Mouse (Mus musculus): Measurements from ENCODE around the gene Flot1.

Flot1 gene

GRCm38 (mm10) chr17:35822964-35823937 is at the start of gene Flot1:
Gene Flot1, plus strand, starts transcription at chr17:35823230.
- in situ Hi-C loops (cut with MboI) = no loop called here

GRCm38 (mm10) chr17:35776811-35777609 is 46.0 kb upstream of the Flot1 start:
- in situ Hi-C loops (cut with MboI) = no loop called here

- in situ Hi-C loops (cut with MboI) = no loop called here
Measured at GRCm38 (mm10) chr17:35778965-35779364, 44.1 kb upstream of the Flot1 start.

- in situ Hi-C loops (cut with MboI) = no loop called here
Measured at GRCm38 (mm10) chr17:35779466-35780205, 43.4 kb upstream of the Flot1 start.

GRCm38 (mm10) chr17:35780362-35780761 is 42.7 kb upstream of the Flot1 start:
- in situ Hi-C loops (cut with MboI) = no loop called here

- in situ Hi-C loops (cut with MboI) = no loop called here
Measured at GRCm38 (mm10) chr17:35782398-35782797, 40.6 kb upstream of the Flot1 start.

GRCm38 (mm10) chr17:35782924-35783323 is 40.1 kb upstream of the Flot1 start:
- in situ Hi-C loops (cut with MboI) = no loop called here

GRCm38 (mm10) chr17:35783944-35784343 is 39.1 kb upstream of the Flot1 start:
- in situ Hi-C loops (cut with MboI) = no loop called here

- in situ Hi-C loops (cut with MboI) = no loop called here
Measured at GRCm38 (mm10) chr17:35785140-35785539, 37.9 kb upstream of the Flot1 start.

- in situ Hi-C loops (cut with MboI) = no loop called here
Measured at GRCm38 (mm10) chr17:35787493-35787892, 35.5 kb upstream of the Flot1 start.

GRCm38 (mm10) chr17:35788025-35788424 is 35.0 kb upstream of the Flot1 start:
- in situ Hi-C loops (cut with MboI) = no loop called here

GRCm38 (mm10) chr17:35790933-35791332 is 32.1 kb upstream of the Flot1 start:
- in situ Hi-C loops (cut with MboI) = no loop called here

- in situ Hi-C loops (cut with MboI) = no loop called here
Measured at GRCm38 (mm10) chr17:35792837-35793236, 30.2 kb upstream of the Flot1 start.

- in situ Hi-C loops (cut with MboI) = no loop called here
Measured at GRCm38 (mm10) chr17:35795099-35795498, 27.9 kb upstream of the Flot1 start.

- in situ Hi-C loops (cut with MboI) = no loop called here
Measured at GRCm38 (mm10) chr17:35795656-35796055, 27.4 kb upstream of the Flot1 start.

- in situ Hi-C loops (cut with MboI) = no loop called here
Measured at GRCm38 (mm10) chr17:35796835-35797234, 26.2 kb upstream of the Flot1 start.

- in situ Hi-C loops (cut with MboI) = no loop called here
Measured at GRCm38 (mm10) chr17:35800905-35801304, 22.1 kb upstream of the Flot1 start.

GRCm38 (mm10) chr17:35803020-35803419 is 20.0 kb upstream of the Flot1 start:
- in situ Hi-C loops (cut with MboI) = no loop called here

GRCm38 (mm10) chr17:35803858-35804399 is 19.1 kb upstream of the Flot1 start:
- in situ Hi-C loops (cut with MboI) = no loop called here

- in situ Hi-C loops (cut with MboI) = no loop called here
Measured at GRCm38 (mm10) chr17:35808073-35808472, 15.0 kb upstream of the Flot1 start.

GRCm38 (mm10) chr17:35809395-35809794 is 13.6 kb upstream of the Flot1 start:
- in situ Hi-C loops (cut with MboI) = no loop called here
